Mouse (Mus musculus): Measurements from ENCODE around the gene Dtnbp1.

Dtnbp1 gene

DNA sequence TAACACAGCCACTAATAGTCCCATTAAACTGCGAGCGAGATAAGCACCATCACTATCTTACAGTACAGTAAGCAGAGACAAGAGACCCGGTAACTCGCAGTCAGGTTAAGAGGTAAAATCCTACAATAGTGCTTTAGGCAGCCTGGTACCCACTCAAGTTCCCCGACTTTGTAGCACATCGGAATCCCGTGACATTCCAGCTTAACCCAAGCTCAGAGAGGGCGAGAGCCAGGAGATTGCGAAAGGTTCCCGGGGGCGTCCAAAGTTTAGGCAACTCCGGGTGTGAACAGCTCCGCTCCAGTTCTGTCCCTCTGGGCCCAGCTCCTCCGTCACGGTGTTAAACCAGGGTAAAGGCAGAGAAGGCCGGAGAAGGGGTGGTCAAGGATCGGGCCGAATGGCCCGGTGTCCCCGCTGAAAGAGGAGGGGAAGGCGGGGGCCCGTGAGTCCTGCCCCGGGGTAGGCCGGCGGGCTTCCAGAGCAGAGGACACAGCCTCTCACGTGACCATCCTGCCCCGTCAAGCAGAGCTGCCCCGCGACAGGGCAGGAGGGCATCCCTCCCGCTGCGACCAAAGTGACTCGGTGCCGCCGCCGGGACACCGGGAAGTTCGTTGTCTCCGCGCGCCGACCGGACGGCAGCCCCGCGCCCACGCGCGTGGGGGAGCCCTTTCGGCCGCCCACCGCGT lies 578 bp downstream of the Dtnbp1 start:
- peak; percentile 74 for DNase-seq (ENCODE audit: low spot score)

DNA sequence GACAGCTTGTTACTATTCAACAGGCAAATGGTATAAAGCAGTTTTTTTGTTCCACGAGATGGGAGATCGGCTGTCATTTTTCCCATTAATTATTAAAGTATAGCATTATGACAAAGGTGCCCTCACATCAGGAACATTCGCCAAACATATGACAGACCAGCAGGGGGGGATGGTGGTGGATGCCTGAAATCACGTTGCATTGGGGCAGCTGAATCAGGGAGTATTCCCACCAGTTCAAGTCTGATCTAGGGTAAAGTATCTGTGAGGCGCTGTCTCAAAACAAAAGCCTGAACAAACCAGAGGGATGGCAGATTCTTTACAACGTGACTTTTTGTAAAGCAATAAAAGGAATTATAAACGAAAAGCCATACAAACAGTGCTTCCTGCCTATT lies 1.1 kb downstream of the Dtnbp1 start:
- DNase-seq (ENCODE audit: low spot score) = peak; percentile 26

DNA sequence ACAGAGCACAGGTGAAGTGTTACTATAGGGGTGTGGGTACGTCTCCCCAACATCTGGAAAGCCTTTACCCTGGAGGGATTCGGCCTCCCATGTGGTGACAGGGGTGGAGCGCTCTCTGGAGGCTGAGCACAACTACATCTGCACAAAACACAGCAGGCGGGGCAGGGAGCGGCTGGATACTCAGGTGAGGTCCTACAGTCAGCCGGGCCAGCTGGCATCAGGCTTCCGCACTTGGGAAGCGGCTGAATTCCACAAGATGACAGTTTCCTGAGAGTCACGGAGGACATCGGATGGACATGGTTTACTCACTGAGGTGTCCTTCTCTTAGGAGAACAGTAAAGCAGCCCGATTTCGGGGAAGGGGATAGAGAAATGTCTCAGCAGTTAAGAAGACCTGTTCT lies 2.7 kb downstream of the Dtnbp1 start:
- DNase-seq (ENCODE audit: low spot score) = no peak

DNA sequence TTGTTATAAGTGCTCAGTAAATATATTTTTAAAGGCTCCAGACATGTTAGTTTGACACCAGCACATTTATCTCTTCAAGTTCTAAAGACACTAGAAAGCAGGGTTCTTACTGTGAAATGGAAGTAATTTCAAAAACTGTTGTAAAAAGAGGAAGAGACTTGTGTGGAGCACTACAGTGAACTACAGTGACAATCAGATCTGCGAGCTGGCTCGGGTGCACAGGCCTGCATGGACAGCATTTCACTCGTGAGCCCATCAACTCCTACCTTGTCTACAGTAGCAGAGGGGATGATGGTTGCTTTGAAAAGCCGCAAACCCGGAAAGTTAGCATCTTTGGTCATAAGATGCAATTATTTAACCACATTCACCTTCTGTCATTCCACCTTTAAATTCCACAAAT lies 5.6 kb downstream of the Dtnbp1 start:
- no peak for DNase-seq (ENCODE audit: low spot score)

DNA sequence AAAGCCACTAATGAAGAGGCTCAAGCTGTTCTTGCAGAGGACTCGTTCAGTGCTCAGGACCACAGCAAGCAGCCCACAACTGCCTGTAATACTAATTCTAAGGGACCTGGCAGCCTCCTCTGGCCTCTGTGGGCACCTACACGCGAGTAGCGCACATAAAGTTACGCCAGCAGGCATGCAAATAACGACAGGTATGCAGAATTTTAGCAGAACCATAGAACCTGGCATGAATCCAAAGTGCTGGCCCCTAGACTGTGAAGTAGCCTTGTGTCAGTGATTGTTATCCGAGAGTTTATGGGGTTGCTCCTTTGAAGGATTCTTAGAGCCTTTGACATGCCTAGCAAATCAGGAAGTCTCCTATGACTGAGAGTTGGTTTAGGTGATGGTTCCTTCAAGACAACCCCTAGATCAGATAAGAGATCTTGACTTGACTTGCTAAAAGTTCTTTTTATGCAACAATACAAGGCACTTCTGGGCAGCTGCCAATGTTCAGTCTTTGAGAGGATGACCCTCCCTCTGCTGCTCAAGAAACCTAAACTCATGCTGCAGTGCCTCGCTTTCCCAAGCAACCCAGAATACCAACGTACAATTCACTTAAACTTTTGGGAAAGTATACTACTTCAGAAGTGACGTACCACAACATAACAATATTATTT lies 9.3 kb downstream of the Dtnbp1 start:
- no peak for DNase-seq (ENCODE audit: low spot score)

DNA sequence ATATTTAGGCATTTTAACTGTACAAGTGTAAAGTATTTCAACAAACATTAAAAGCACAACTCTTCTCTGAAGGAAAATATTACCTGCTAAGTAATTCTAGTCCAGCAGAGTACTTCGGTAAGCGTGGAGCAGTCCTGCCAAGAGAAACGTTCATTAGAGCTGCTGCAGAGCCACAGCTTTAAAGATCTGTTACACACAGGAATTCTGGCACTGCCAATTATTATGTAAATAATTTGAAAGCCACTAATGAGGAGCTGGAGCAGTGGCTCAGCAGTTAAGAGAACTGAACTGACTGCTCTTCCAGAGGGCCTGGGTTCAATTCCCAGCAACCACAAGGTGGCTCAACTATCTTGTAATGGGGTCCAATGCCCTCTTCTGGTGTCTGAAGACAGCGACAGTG lies 10.0 kb downstream of the Dtnbp1 start:
- DNase-seq (ENCODE audit: low spot score) = no peak

DNA sequence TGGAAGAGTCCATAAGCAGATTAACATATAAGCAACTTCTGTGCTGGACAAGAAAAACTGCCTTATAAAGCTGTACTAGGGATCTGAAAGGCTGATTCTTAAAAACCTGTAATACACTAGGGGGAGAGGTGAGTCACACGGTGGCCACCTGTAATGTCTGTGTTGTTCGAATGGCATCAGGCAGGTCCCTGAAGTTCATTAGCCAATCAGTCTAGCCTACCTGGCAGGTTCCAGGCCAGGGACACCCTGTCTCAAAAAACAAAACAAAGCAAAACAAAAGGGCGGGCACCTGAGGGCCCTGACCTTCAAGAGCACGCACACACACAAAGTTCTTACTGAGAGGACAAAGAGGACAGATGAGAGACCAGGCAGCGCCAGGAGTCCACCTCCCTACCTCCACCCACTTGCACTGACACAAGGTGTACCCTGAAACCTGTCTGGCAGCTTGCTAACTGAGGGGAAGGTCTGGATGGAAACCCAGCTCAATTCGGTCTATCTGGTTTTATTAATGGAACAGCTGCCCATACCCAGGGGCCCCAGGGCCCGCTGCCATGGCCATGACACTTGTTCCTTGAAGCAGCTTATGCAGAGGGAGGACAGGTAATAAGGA lies 11.8 kb downstream of the Dtnbp1 start:
- DNase-seq (ENCODE audit: low spot score) = no peak

DNA sequence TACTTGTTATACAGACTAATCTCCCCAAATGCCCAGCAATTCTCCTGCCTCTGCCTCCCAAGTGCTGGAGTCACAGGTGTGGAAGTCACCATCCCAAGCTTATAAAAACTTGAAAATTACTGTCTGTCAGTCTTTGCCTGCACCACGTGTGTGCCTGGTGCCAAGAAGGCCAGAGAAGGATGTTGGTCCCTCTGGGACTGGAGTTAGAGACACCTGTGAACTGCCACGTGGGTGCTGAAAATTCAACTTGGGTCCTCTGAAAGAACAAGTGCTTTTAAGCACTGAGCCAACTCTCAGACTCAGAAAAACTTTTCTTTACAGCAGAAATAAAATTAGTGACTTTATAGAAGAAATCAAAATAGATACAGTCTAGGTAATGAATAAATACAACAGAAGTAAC lies 15.6 kb downstream of the Dtnbp1 start:
- DNase-seq (ENCODE audit: low spot score) = no peak

DNA sequence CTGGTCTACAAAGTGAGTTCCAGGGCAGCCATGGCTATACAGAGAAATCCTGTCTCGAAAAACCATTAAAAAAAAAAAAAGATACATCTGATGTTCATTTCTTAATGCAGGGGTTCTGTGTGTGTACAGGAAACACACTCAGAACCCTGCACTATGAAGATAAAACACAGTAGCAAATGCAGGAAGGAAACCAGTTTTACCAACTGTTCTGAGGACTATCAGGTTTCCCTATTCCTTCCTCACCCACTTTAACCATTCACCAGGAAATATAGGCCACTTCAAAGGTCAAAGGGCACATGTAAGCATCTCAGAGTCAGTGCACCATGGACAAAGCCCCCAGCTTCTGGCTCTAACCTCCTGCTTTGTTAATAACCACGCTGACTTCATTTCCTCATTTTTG lies 16.6 kb downstream of the Dtnbp1 start:
- no peak for DNase-seq (ENCODE audit: low spot score)

DNA sequence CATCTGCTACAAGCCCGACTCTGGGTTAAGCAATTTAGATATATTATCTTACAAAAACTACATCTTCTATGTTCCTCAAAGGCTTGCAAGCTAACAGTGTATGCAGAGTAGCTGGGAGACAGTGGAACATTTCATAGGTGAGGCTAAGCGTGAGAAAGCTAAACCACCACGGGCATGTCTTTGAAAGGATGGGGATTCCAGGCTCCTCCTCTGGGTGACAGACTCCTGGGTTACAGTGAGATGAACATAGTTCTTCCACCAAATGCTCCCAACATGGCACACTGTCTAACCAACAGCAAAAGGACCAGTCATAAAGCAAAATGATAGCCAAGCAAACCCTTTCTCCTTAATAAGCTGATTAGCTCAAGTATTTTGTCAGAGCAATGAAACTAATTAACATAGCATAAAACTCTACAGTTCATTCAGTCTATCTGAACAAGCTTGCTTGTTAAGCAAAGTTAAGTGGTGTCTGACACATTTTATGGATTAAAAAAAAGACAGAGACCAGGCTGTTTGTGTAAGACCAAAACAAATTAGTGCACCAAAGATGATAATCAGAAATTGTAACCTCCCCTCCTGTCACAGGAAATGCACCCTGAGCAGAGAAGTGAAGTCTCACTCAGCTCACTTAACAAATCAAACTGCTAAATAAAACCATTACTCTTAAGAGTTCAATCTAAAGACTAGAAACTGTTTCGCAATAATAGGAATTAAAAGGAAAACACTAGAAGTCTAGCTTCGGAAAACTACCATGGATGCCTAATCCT lies 18.1 kb downstream of the Dtnbp1 start:
- DNase-seq (ENCODE audit: low spot score) = no peak

DNA sequence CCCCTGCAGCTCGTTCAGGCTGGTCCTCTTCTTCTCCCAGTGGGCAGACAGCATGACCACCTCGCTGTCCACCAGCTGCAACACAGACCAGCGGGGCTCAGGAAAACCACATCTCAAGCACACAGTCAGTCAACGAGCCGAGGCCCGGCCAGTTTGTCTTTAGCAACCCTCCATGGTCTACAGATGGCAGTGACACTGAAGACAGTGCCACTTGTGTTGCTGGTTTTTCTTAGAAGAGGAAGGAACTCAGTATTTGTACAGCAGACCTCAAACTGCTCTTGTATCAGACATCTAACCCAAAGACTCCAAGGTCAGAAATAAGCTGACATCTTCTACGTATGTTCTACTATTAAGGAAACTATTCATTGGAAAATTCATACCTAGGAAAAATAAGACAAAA lies 19.1 kb downstream of the Dtnbp1 start:
- DNase-seq (ENCODE audit: low spot score) = no peak

DNA sequence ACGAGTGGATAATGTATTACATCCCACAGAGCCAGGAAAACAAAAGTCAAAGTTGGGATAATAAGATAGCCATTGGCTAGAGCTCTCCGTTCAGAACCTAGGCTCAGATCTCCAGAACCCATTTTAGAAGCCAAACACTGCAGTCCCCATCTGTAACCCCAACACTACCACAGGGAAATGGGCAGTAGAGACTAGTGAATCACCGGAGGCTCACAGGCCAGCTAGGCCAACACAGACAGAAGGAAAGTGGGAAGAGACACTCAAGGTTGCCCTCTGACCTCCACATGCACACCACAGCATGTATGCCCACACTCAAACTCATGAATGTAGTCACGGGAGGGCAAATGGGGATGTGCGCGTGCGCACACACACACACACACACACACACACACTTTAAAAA lies 22.5 kb downstream of the Dtnbp1 start:
- no peak for DNase-seq (ENCODE audit: low spot score)

DNA sequence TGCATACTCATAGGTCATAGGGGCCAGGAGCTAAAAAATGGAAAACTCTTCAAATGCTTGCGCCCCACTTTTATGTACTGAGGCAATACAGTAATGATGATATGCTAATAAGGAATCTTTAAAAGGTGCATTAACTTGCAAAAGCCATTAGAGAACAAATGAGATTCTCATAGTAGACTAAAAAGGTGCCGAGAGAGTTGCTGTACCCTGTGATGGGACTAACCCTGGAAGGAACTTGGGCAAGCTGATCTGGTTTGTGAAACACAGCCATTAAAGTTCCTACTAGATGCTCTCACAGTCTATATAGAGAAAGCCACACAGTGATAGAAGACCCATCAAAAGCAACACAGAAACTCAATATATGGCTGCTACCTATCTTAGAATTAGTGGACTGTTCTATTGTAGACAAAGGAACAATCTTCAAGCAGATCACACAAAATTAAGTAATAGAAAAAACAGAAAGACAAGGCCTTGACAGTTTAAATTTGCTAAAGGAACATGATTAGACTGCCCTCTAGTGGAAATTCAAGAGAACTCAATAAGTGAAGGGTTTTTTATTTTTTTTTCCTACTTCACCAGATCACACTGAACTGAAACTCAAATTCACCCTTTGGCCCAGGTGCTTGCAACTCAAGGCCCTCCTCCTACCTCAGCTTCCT lies 24.3 kb downstream of the Dtnbp1 start:
- no peak for DNase-seq (ENCODE audit: low spot score)

DNA sequence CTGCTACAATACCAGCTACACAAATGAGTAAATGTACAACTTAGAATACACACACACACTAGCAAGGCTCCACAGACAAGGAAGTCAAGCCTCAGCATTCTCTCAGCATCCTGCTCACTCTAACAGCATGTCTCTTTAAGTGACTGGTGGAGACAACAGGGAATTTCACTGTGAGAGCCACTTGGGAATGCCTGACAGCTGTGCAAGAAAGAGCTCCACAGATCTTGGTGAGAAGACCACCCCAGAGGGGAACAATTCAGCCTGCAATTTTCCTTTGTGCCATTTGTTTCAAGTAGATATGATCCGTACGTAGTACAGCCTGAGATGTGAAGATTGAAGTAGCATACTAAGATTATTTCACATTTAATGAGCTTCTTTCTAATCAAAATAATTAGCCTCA lies 24.9 kb downstream of the Dtnbp1 start:
- DNase-seq (ENCODE audit: low spot score) = no peak

DNA sequence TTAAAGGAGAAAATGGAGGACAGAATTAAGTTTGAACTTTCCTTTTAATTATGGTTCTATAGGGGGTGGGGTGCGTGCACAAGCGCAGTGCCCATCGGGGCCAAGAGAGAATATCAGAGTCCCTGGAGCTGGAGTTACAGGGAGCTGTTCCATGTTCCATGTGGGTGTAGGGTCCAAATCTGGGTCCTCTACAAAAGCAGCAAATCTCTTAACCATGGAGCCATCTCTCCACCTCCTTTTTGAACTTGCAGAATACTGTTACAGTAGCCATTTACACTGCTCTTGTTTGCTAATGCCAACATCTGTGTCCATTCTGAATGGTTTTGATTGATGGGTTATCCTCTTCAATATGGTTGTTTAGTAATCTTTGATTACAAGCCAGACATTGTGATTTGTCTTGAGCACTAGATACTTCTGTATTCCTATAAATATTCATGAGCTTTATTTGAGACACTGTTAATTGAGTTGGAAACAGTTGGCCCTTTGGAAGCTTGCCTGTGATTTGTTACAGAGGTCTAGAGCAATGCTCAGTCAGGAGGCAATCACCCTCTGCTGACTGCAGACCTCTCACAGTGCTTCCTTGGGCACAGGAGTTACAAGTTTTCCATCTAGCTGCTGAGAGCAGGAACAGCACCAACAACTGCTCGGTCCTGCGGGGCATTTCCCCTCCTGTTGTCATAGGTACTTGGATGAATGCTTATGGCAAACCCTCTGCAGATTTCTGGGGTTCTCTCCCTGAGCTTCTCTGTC lies 41.2 kb downstream of the Dtnbp1 start:
- DNase-seq (ENCODE audit: low spot score) = no peak

DNA sequence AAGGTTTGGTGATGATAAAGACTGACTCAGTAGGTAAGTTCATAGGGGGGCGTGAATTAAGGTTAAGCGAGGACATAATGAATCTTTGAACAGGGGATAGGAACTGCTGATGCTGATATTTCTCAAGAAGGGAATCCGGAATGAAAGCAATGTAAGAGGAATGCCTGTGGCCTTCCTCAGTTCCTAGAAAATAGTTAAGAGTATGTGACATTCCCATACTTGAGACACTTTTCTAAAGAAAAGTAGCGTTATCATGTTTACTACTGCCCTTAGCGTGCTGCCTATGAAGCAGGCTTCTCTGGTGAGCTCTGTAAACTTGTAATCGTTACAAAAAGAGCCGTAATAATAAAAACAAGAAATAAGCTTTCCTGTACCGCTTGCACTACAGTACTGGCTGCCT lies 44.9 kb downstream of the Dtnbp1 start:
- DNase-seq (ENCODE audit: low spot score) = no peak

DNA sequence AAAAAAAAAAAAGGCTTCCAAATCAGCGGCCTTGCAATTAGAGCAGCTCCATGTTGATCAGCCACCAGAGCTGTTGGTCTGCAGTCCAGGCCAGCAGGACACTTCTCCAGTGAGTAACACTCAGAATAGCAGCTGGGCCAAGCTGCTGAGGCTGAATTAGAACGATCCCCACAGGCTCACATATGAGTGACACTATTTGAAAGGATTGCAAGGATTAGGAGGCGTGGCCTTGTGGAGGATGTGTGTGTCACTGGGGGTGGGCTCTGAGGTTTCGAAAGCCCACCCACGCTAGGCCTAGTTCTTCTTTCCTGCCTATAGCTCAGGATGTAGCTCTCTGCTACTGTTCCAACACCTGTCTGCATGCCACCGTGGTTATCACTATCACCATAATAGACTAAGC lies 46.2 kb downstream of the Dtnbp1 start:
- DNase-seq (ENCODE audit: low spot score) = no peak

DNA sequence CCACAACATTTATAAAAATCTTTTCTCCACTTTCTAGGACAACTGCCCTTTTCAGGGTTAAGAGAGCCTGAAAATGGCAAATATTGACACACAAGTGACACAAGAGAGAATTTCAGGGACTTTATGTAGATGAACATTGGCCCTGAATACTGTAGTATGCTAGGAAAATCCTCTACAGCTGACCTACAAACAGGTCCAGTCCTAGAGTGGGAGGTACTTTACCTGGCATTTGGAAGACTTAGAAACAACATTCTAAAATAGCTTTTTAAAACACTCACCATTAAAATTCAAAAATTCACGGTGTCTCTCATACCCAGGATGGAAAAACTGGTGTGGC lies 47.7 kb downstream of the Dtnbp1 start:
- DNase-seq (ENCODE audit: low spot score) = no peak

DNA sequence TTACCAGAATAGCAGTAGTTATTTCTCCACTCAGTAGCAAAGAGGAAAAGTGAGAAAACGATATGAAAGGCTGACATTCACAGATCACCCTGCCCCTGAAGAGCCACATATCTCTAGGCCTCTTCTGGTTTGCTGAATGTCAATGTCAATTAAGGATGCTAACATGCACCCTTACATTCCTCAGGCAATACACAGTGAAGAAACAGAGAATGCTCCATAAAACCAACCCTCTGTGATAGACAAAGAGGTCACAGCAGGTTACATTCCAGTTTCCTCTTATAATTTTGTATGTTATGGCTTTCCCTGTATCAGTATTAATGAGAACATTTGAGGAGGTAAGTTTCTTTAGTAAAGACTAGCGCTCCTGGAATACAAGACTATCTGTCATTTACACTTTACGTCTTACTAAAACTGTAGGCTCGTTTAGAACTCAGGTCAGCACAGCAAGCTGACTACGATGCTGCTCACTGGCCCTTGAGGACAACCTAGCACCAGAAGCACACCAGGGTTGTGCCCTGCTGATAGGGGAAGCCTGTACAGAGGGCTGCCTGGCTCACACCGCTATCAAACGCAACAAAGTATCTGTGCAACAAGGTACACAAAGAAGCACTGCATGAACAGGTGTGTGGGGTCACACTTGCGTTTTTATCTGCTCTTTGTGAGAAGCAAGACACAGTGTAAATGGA lies 48.3 kb downstream of the Dtnbp1 start:
- no peak for DNase-seq (ENCODE audit: low spot score)

DNA sequence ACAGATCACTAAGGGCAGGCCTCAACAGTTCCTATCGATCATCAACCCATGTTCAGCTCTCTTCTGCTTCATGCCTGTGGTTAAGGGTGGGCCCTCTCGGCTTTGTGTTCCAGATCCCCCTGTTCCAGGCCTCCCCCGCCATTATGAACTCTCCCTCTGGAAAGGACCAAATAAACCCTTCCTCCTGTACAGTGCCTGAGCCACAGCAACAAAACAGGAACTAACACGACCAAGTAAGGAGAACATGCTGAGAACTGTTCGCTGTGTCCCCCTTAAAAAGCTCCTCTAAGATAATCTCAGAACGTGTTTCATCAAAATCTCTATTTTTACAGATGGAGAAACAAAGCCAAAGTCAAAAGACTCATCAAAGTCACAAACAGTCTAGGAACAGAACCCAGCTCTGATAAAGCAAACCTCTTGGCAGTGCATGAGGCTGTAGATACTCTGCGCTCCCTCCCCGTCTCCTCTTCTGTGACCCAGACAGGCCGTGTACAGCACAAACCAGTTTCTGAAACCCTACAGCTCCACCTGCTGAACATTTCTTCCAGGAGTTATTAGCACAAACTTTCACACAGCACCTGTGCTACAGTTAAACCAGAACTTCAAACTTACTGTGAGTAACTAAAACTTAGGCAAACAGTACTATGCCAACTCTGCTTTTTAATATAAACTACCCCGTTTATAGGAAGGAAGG lies 49.4 kb downstream of the Dtnbp1 start:
- DNase-seq (ENCODE audit: low spot score) = no peak

All from urinary bladder, postnatal 25 days (tissue).